Mouse (Mus musculus): ENCODE measurements around the gene Mlst8.

DNA sequence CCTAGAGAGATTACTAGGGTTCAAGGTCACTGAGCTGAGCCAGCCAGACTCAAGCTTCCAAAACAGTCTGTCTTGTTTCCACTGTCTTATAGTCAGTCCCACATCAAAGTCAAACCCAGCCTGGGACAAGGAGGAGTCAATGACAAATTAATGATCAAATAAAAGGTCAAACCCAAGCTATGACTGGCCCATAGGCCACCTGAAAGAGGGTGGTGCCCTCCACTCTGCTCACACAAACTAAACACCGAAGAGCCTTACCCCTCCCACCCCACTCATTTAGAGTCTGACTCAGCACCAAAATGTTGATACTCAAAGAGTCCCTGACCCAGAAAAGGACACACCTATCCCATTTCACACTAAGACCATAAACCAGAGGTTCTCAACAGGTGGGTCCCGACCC lies 25.5 kb downstream of the Mlst8 start:
- TF ChIP-seq CTCF (IDR thresholded peaks at IDR 0.05; ENCODE audit: low read depth, low read length) (no peak), POLR2A (IDR thresholded peaks at IDR 0.05; ENCODE audit: borderline replicate concordance, low read depth, low read length) (no peak)
